Mouse (Mus musculus) limb, embryonic 11.5 days (tissue): ENCODE measurements around the gene Crygs. TPM values are rescaled to one million over a fixed set of nuclear protein-coding genes. Genes with fewer than 3 reads are reported as not detected.

Experiments used
- ATAC-seq: fragments of 200-750 bp; cut with Nextera tagmentation; 2 replicates; pipeline ENCODE4 v1.8.0; 2017; ENCODE audit warnings: low read depth; ENCODE audit not compliant: insufficient number of reproducible peaks, low FRiP score, low TSS enrichment
- DNase-seq: peaks from one replicate; pipeline ENCODE4 v3.0.0-alpha.2; 2015; ENCODE audit warnings: low spot score
- H3K27ac ChIP-seq: fragments of 300-500 bp; sonication (generic); replicated peaks from 2 replicates; pipeline ENCODE4 v1.5.1; 2014; ENCODE audit warnings: low read depth, mild to moderate bottlenecking, low read length
- H3K27me3 ChIP-seq: fragments of 300-500 bp; sonication (generic); 2 replicates; pipeline ENCODE4 v1.6.1; 2014; ENCODE audit warnings: mild to moderate bottlenecking, low read length, mixed read lengths; ENCODE audit not compliant: control insufficient read depth, insufficient read depth
- H3K36me3 ChIP-seq: fragments of 300-500 bp; sonication (generic); 2 replicates; pipeline ENCODE4 v1.6.1; 2014; ENCODE audit warnings: mild to moderate bottlenecking, low read length, moderate library complexity, mixed read lengths; ENCODE audit not compliant: control insufficient read depth, insufficient read depth
- H3K4me1 ChIP-seq: fragments of 300-500 bp; sonication (generic); 2 replicates; pipeline ENCODE4 v1.6.1; 2014; ENCODE audit warnings: low read length, mixed read lengths; ENCODE audit not compliant: control insufficient read depth, insufficient read depth
- H3K4me2 ChIP-seq: fragments of 300-500 bp; sonication (generic); 2 replicates; pipeline ENCODE4 v1.6.1; 2014; ENCODE audit warnings: low read depth, mild to moderate bottlenecking, moderate library complexity; ENCODE audit not compliant: severe bottlenecking
- H3K4me3 ChIP-seq: fragments of 300-500 bp; sonication (generic); 2 replicates; pipeline ENCODE4 v1.5.1; 2014; ENCODE audit warnings: low read depth, low read length
- H3K9ac ChIP-seq: fragments of 300-500 bp; sonication (generic); 2 replicates; pipeline ENCODE4 v1.6.1; 2014; ENCODE audit warnings: mild to moderate bottlenecking, low read length
- H3K9me3 ChIP-seq: fragments of 300-500 bp; sonication (generic); 2 replicates; pipeline ENCODE4 v1.6.1; 2016; ENCODE audit warnings: low read length; ENCODE audit not compliant: control insufficient read depth
- WGBS: fragments of 180-500 bp; shearing (Covaris S2); extraction: QIAGEN DNeasy Blood & Tissue Kit; methylation state at CpG from one replicate; pipeline ENCODE4 v1.1.7; 2014; 5-methylcytosine and 5-hydroxymethylcytosine counted together
- polyA plus RNA-seq: library from polyadenylated mRNA; unstranded; fragments of >200 nt; fragmentation: Nextera tagmentation; extraction: Ambion mirVana; gene quantifications from 2 replicates; pipeline ENCODE4 v1.2.1, GENCODE M21; 2014

Gene Crygs
- not detected in 2 replicates for polyA plus RNA-seq

DNA sequence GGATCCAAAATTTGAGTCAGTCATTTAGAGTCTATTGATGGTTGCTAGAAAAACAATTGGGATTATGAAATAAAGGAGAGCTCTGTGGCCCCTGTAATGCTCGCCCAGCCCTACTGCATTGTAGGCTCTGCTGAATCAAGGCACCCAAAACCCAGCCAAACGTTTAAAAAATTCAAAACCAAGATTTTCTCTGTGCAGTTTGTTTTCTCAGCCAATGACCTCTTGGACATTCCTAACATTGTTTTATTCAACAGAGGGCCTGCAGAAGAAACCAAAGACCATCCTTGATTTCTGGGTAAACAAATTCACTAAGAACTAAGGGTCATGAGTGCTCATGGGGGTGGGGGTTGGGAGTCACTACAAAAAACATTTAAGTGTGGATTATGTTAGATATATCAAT is at the start of gene Crygs:
Crygs (minus strand) TSS at position 101 of the 400 bp plus-strand sequence.
- Histone ChIP-seq H3K27me3 (no peaks in the 10 kb centered on the region), H3K9me3 (no peaks in the 10 kb centered on the region), H3K27ac (no peak within 1 kb of the TSS), H3K9ac (no peak within 1 kb of the TSS), H3K4me2 (no peak within 1 kb of the TSS), H3K4me3 (no peak within 1 kb of the TSS), H3K4me1 (no peaks in the 10 kb centered on the region), H3K36me3 (no peaks in the 10 kb centered on the region)
- 88% methylated on average over 2 of the region's 2 CpGs for WGBS
- no peak for ATAC-seq
- no peak for DNase-seq

DNA sequence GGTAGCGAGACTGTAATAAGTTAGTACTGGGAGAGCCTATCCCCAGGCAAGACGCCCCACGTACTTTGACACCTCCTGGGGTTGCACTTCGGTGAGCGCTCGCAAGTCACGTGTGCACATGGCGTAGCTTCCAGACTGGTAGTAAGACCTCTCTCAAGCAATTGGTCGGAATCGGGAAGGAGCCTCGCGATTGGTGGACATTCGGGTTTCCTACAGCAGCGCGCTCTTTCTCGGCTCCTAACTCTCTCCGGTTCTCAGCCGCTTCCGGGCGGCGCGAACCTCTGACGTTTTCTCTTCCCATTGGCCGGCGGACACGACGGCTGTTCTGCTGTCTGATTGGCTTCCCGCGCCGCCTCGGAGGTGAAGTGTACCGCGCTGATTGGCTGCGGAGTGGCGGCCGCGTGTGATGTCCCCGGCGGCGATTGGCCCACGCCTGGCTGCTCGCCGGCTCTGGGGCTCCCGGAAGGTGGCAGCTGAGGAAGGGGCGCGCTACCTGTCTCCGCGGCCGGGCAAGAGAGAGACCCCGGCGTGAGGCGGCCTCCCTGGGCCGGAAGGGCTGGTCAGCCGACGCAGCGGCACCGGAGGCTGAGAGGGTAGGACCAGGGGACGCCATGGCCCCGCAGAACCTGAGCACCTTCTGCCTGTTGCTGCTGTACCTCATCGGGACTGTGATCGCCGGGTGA is 46.2 kb upstream of the Crygs start, which contains the start of the genes Tbccd1 and Dnajb11:
Tbccd1 (minus strand) TSS at position 239 of the 683 bp plus-strand sequence.
Dnajb11 (plus strand) TSS at position 415 of the 683 bp plus-strand sequence.
- DNase-seq (peak; percentile 99), ATAC-seq (peak; percentile 100)
- Histone ChIP-seq H3K4me1 (peaks cover 5% of the 10 kb centered on the region), H3K27me3 (no peaks in the 10 kb centered on the region), H3K27ac (0 out of 2 replicates have a peak within 1 kb of the TSS, but pooled peaks have one; percentile 52), H3K36me3 (no peaks in the 10 kb centered on the region; the same call in 1 of the 2 replicates), H3K4me2 (peak within 1 kb of the TSS; percentile 78), H3K9me3 (no peaks in the 10 kb centered on the region), H3K4me3 (peak within 1 kb of the TSS; percentile 96), H3K9ac (peak within 1 kb of the TSS; percentile 85)
- WGBS, result under 1% methylated on average over 62 of the region's 62 CpGs

DNA sequence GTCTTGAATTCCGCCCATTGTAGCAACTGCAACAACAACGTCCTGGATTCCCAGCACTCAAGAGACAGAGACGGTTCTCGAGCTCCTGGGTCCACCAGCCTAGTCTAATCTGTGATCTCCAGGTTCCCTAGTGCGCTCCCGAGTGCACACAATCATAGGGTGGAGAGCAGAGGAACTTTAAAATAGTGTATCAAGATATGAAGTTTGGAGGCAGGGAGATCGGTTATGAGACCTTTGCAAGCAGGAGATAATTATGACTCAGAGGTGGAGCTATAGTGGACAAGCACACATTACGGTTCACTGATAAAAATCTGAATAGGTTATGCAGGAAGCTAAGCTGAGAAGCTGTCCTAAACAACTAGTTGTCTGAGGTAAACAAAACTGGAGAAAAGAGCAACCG is 45.4 kb upstream of the Crygs start:
- Histone ChIP-seq H3K4me3 (peak overlapping the region; percentile 96), H3K36me3 (no peaks in the 10 kb centered on the region), H3K4me2 (peak overlapping the region; percentile 71), H3K27ac (no peak overlapping the region), H3K9ac (peak overlapping the region; percentile 53), H3K9me3 (no peaks in the 10 kb centered on the region), H3K4me1 (peaks cover 5% of the 10 kb centered on the region), H3K27me3 (no peaks in the 10 kb centered on the region)
- DNase-seq (no peak), ATAC-seq (no peak)
- WGBS, result 12% methylated on average over 9 of the region's 9 CpGs

DNA sequence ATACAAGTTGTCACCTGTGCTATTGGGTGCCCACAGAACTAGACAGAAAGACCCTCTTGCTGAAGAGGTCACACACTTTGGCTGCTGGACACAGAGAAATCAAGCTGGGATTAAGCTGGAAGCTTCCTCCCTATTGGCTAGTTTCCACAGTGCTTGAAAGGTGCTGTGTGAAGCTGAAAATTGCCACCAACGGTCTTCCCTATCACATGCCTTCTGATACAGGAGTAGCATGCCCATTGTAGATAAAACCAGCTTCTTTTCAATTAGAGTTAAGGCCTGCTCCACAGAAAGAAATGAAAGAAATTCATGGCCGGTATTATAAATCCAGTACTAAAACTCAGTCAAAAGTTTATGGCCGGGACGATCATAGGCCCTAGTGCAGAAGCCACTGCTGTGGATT is 41.3 kb upstream of the Crygs start:
- H3K4me2 ChIP-seq, result no peak overlapping the region
- H3K9ac ChIP-seq, result no peak overlapping the region
- no peak overlapping the region for H3K27ac ChIP-seq
- H3K4me3 ChIP-seq, result no peak overlapping the region
- no peaks in the 10 kb centered on the region for H3K27me3 ChIP-seq
- H3K9me3 ChIP-seq, result no peaks in the 10 kb centered on the region
- no peaks in the 10 kb centered on the region for H3K4me1 ChIP-seq
- 92% methylated on average over 4 of the region's 4 CpGs for WGBS
- H3K36me3 ChIP-seq, result no peaks in the 10 kb centered on the region
- DNase-seq (no peak), ATAC-seq (no peak)

DNA sequence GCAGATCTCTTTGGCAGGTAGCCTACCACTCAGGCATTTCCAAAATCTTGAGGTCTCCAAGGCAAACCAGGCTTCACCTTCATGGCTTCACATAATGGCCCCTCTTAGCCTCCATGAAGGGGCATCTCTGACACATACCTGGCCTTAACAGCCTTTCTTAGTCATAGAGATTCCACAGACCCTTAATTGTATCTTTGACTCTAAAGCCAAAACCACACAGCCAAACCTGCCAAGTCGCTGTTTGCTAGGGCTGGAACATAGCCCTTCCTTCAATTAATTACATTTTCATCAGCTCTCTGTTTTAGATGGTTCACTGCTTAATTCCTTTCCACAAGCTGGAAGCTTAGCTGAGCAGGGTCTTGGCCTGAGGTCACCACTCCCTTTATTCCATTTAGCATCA is 37.0 kb upstream of the Crygs start:
- Histone ChIP-seq H3K36me3 (no peaks in the 10 kb centered on the region), H3K4me3 (no peak overlapping the region), H3K4me1 (no peaks in the 10 kb centered on the region), H3K4me2 (no peak overlapping the region), H3K27ac (no peak overlapping the region), H3K27me3 (no peaks in the 10 kb centered on the region), H3K9me3 (no peaks in the 10 kb centered on the region), H3K9ac (no peak overlapping the region)
- no peak for ATAC-seq
- 88% methylated on average over 1 of the region's 1 CpGs for WGBS
- no peak for DNase-seq

DNA sequence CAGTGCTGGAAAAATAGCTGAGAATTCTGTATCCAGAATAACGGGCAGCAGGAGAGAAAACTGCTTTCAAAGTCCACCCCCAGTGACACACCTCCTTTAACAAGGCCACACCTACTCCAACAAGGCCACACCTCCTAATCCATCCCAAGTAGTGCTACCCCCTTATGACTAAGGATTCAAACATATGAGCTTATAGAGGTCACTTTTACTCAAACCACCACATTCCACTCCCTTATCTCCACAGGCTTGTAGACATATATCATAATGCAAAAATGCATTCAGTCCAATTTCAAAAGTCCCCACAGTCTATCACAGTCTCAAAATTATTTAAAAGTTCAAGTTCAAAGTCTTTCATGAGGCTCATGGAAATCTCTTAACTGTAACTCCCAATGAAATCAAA is 36.3 kb upstream of the Crygs start:
- Histone ChIP-seq H3K27ac (no peak overlapping the region), H3K36me3 (no peaks in the 10 kb centered on the region), H3K4me1 (no peaks in the 10 kb centered on the region), H3K4me2 (no peak overlapping the region), H3K4me3 (no peak overlapping the region), H3K9ac (no peak overlapping the region), H3K27me3 (no peaks in the 10 kb centered on the region), H3K9me3 (no peaks in the 10 kb centered on the region)
- ATAC-seq, result no peak
- no peak for DNase-seq
- WGBS, result 79% methylated on average over 1 of the region's 1 CpGs

DNA sequence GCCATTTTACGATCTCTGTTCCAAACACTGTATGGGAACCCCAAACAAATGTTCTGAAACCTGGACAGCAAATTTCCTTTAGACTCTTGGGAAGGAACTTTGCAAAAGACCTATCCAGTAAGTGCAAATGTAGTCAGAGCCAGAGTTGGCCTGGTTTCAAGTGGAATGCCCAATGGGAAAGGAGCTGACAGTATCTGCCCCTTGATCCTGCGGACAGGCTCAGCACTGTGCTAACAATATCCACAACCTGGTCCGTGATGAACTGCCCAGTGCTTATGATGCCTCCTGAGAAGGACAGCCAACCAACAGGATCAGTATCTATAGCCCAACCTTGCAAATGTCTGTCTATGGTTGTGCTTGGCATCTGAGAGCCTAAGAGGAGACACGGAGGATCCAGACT is 34.1 kb upstream of the Crygs start:
- no peak overlapping the region for H3K4me3 ChIP-seq
- no peaks in the 10 kb centered on the region for H3K9me3 ChIP-seq
- 91% methylated on average over 4 of the region's 4 CpGs for WGBS
- peaks cover under 1% of the 10 kb centered on the region; the same call in 1 of the 2 replicates for H3K36me3 ChIP-seq
- H3K4me1 ChIP-seq, result no peaks in the 10 kb centered on the region
- no peaks in the 10 kb centered on the region for H3K27me3 ChIP-seq
- ATAC-seq, result no peak
- no peak overlapping the region for H3K27ac ChIP-seq
- no peak overlapping the region for H3K9ac ChIP-seq
- no peak for DNase-seq
- no peak overlapping the region for H3K4me2 ChIP-seq

DNA sequence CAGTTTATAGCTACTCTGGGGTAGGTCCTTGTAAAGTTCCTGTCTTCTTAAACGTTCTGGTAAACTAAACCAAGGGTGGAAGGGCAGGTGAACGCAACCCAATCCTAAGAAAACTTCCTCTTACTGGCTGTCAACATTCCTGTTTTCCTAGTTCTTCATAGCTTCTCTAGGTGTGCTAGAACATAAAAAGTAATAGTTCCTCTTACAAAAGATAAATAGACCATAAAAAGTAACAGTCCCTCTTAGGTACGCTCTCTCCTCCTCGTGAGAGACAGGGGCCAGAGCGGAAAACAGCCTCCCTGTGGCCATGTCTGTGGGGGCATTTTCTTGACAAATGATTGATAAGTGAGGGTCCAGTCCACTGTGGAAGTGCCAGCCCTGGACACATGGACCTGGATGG is 33.5 kb upstream of the Crygs start:
- Histone ChIP-seq H3K9me3 (no peaks in the 10 kb centered on the region), H3K27me3 (no peaks in the 10 kb centered on the region), H3K4me3 (peak overlapping the region; percentile 37; the same call in 1 of the 2 replicates), H3K9ac (peak overlapping the region; percentile 71), H3K4me2 (peak overlapping the region; percentile 85), H3K4me1 (no peaks in the 10 kb centered on the region), H3K36me3 (peaks cover 3% of the 10 kb centered on the region; the same call in 1 of the 2 replicates), H3K27ac (no peak overlapping the region)
- WGBS, result 54% methylated on average over 5 of the region's 5 CpGs
- DNase-seq, result peak; percentile 20
- ATAC-seq, result no peak
